Mouse (Mus musculus) heart, embryonic 14.5 days (tissue): Measurements from ENCODE around the gene Olfr93. TPM values are rescaled to one million over a fixed set of nuclear protein-coding genes. Genes with fewer than 3 reads are reported as not detected.

Experiments used
- ATAC-seq: fragments of 200-750 bp; cut with Nextera tagmentation; 2 replicates; pipeline ENCODE4 v1.8.0; 2017; ENCODE audit warnings: low read depth, moderate TSS enrichment; ENCODE audit not compliant: insufficient number of reproducible peaks, insufficient read depth, low FRiP score
- H3K27ac ChIP-seq, 2 experiments: fragments of 200-500 bp in 1 of 2; fragments of 300-500 bp in 1 of 2; sonication (generic) in 1 of 2; replicated peaks in 1 of 2; 2 replicates each; pipeline ENCODE4 v1.5.1; 2012 to 2014; ENCODE audit warnings: low read depth in 2 of 2, low read length in 2 of 2, control low read depth in 1 of 2, mild to moderate bottlenecking in 1 of 2, mixed read lengths in 1 of 2; ENCODE audit not compliant: control insufficient read depth in 1 of 2, insufficient read depth in 1 of 2
- H3K27me3 ChIP-seq: fragments of 300-500 bp; sonication (generic); 2 replicates; pipeline ENCODE4 v1.6.1; 2014; ENCODE audit warnings: mild to moderate bottlenecking, low read length, control low read depth; ENCODE audit not compliant: control insufficient read depth, insufficient read depth
- H3K36me3 ChIP-seq: fragments of 300-500 bp; sonication (generic); 2 replicates; pipeline ENCODE4 v1.6.1; 2014; ENCODE audit warnings: mild to moderate bottlenecking, control low read depth, low read length, mixed read lengths; ENCODE audit not compliant: control insufficient read depth, insufficient read depth
- H3K4me1 ChIP-seq, 2 experiments: fragments of 200-500 bp in 1 of 2; fragments of 300-500 bp in 1 of 2; sonication (generic) in 1 of 2; 2 replicates each; pipeline ENCODE4 v1.6.1; 2012 to 2014; ENCODE audit warnings: low read length in 2 of 2, control low read depth in 1 of 2, mixed read lengths in 1 of 2; ENCODE audit not compliant: control insufficient read depth in 2 of 2, insufficient read depth in 2 of 2
- H3K4me2 ChIP-seq: fragments of 300-500 bp; sonication (generic); 2 replicates; pipeline ENCODE4 v1.6.1; 2014; ENCODE audit warnings: mild to moderate bottlenecking, low read length
- H3K4me3 ChIP-seq, 2 experiments: fragments of 200-500 bp in 1 of 2; fragments of 300-500 bp in 1 of 2; sonication (generic) in 1 of 2; 2 replicates each; pipeline ENCODE4 v1.5.1; 2012 to 2014; ENCODE audit warnings: low read length in 2 of 2, mild to moderate bottlenecking in 2 of 2, control low read depth in 1 of 2, low read depth in 1 of 2, moderate library complexity in 1 of 2; ENCODE audit not compliant: control insufficient read depth in 1 of 2, insufficient read depth in 1 of 2
- H3K9ac ChIP-seq: fragments of 300-500 bp; sonication (generic); 2 replicates; pipeline ENCODE4 v1.6.1; 2014; ENCODE audit warnings: mild to moderate bottlenecking, low read length
- H3K9me3 ChIP-seq: fragments of 300-500 bp; sonication (generic); 2 replicates; pipeline ENCODE4 v1.6.1; 2016; ENCODE audit warnings: low read length, control low read depth; ENCODE audit not compliant: control insufficient read depth
- WGBS: fragments of 180-500 bp; shearing (Covaris S2); extraction: QIAGEN DNeasy Blood & Tissue Kit; methylation state at CpG from one replicate; pipeline ENCODE4 v1.1.7; 2014; 5-methylcytosine and 5-hydroxymethylcytosine counted together
- polyA plus RNA-seq: library from polyadenylated mRNA; unstranded; fragments of >200 nt; fragmentation: Nextera tagmentation; extraction: Ambion mirVana; gene quantifications from 2 replicates; pipeline ENCODE4 v1.2.1, GENCODE M21; 2014

Olfr93 gene
- not detected in 2 replicates for polyA plus RNA-seq

DNA sequence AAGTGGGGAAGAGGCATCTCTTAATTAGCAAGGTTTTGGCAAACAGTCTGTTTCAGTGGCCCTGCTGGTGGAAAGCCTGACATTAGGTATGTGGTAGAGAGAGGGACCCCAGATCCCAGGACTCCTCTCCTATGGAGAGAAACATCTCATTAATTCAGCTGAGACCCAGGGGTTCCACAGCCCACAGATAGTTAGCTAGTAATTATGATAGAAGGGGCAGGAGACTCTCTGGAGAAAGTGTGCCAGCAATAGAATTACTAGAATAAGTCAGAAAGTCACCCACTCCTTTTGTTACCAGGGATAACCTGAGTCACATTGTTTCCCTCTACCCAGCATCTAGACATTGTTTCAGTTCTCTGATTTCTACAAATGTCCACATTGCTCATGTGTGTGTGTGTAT, at the start of gene Olfr93:
Olfr93 (minus strand) TSS at position 101 of the 400 bp plus-strand sequence.
- no peak within 1 kb of the TSS for H3K4me3 ChIP-seq
- H3K9ac ChIP-seq: no peak within 1 kb of the TSS
- H3K27me3 ChIP-seq: no peaks in the 10 kb centered on the region
- H3K36me3 ChIP-seq: no peaks in the 10 kb centered on the region
- H3K4me1 ChIP-seq: no peaks in the 10 kb centered on the region
- H3K27ac ChIP-seq: no peak within 1 kb of the TSS
- no peak for ATAC-seq
- no peak within 1 kb of the TSS for H3K4me2 ChIP-seq
- H3K9me3 ChIP-seq: no peaks in the 10 kb centered on the region

DNA sequence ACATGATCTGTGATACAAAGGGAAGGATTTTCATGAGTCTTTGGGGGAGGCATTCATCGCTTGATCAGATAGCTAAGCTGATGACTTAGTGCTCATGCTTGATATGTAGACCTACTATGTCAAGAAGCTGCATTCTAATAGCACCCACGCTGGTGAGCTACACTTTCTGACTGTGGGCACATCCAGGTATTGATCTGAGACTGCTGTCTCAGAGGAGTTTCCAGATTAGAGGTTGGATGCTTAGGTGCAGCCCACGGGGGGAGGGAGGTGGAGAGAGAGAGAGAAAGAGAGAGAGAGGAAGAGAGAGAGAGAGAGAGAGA, 42.6 kb upstream of the Olfr93 start:
- H3K27ac ChIP-seq: no peak overlapping the region
- ATAC-seq: no peak

DNA sequence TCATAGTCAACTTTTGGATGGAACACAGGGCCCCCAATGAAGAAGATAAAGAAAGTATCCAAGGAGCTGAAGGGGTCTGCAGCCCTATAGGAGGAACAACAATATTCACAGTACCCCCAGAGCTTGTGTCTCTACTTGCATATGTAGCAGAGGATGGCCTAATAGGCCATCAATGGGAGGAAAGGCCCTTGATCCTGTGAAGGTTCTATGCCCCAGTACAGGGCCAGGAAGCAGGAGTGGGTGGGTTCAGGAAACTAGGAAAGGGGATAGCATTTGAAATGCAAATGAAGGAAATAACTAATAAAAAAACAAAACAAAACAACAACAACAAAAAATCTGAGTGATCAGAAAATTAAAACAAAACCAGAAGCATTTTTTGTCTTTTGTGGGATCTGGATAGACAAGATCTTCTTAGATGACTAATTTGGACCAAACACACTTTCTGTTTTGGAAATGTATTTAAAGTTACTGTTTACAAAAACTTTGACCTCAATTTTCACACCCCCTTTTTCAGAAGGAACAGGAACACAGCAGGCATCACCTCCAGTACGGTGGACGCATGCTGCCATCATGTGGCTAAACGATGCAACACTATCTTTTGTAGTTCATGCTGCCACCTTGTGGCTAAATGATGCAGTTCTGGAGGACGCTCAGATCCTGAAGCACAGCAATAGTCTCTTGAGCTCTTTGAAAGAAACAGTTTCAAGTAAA, 42.1 kb upstream of the Olfr93 start:
- no peaks in the 10 kb centered on the region for H3K36me3 ChIP-seq
- H3K4me3 ChIP-seq: no peak overlapping the region
- no peak overlapping the region for H3K9ac ChIP-seq
- no peaks in the 10 kb centered on the region for H3K9me3 ChIP-seq
- peaks cover 15% of the 10 kb centered on the region for H3K27me3 ChIP-seq
- H3K4me2 ChIP-seq: no peak overlapping the region
- no peaks in the 10 kb centered on the region for H3K4me1 ChIP-seq
- no peak for ATAC-seq
- H3K27ac ChIP-seq: no peak overlapping the region
- WGBS: 1% methylated on average over 4 of the region's 4 CpGs

More for the DNA sequence above, 42.6 kb upstream of the Olfr93 start:
- Histone ChIP-seq H3K9ac (no peak overlapping the region), H3K4me3 (no peak overlapping the region), H3K4me1 (no peaks in the 10 kb centered on the region), H3K4me2 (no peak overlapping the region), H3K9me3 (no peaks in the 10 kb centered on the region), H3K36me3 (no peaks in the 10 kb centered on the region), H3K27me3 (peaks cover 10% of the 10 kb centered on the region)
- 29% methylated on average over 3 of the region's 3 CpGs for WGBS

DNA sequence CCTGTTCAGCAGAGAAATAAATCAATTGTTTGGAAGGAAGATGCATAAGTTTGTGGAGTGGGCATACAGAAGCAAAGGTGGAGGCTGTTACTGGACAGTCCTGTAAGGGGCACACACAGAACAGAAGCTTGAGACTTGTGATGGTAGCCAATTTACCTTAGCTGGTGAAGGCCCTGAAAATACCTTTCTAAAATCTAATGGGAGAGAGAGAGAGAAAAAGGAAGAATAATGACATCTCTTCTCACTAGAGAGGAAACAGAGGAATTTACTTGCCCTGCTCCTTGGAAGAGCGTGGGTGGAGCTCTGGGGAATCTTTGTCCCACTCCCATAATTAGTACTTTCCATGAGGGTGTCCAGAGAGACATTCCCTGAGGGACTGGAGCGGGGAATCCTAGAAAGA, 39.6 kb upstream of the Olfr93 start, which contains the start of gene Olfr94:
Olfr94 (minus strand) TSS at position 101 of the 400 bp plus-strand sequence.
- H3K9me3 ChIP-seq: no peaks in the 10 kb centered on the region
- no peak within 1 kb of the TSS for H3K4me2 ChIP-seq
- 69% methylated on average over 2 of the region's 2 CpGs for WGBS
- ATAC-seq: no peak
- H3K4me1 ChIP-seq: peaks cover 0 to 11% of the 10 kb centered on the region in 2 experiments; a peak in 2 of 4 replicates
- H3K9ac ChIP-seq: no peak within 1 kb of the TSS
- no peak within 1 kb of the TSS for H3K4me3 ChIP-seq
- no peaks in the 10 kb centered on the region for H3K36me3 ChIP-seq
- H3K27ac ChIP-seq: no peak within 1 kb of the TSS
- peaks cover 40% of the 10 kb centered on the region for H3K27me3 ChIP-seq

DNA sequence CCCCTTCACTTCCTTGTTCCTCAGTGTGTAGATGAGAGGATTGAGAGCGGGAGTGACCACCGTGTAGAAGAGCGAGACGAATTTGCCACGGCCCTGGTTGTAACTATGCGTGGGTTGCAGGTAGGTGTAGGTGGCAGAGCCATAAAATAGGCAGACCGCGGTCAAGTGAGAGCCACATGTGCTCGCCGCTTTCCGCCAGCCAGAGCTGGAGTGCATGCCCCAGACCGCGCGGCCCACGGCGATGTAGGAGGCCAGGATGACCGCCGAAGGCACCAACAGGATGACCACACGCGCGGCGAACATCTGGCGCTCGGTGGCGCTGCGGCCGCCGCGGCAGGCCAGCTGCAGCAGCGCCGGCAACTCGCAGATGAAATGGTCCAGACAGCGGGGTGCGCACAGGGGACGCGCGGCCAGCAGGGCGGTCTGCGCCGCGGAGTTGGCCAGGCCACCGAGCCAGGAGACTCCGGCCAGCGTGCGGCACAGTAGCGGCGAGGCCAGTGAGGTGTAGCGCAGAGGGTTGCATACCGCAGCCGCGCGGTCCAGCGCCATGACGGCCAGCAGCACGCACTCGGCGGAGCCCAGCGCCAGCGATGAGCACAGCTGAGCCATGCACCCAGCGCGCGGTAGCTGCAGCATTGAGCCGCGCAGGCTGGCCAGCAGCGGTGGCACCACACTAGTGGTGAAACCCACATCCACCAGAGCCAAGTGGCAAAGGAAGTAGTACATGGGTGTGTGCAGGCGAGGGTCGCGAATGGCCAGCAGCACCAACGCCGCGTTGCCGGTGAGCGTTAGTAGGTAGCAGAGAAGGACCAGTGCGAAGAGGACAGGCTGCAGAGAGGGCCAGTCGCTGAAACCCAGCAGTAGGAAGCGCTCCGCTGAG, 35.8 kb upstream of the Olfr93 start:
- H3K27ac ChIP-seq: no peak overlapping the region
- H3K27me3 ChIP-seq: peaks cover 52% of the 10 kb centered on the region
- H3K4me1 ChIP-seq: peaks cover 0 to 11% of the 10 kb centered on the region in 2 experiments; a peak in 2 of 4 replicates
- H3K4me3 ChIP-seq: peak overlapping the region; percentile 39 to 46
- peak overlapping the region; percentile 88 for H3K4me2 ChIP-seq
- 1% methylated on average over 77 of the region's 77 CpGs for WGBS
- peak; percentile 21; the same call in 1 of the 2 replicates for ATAC-seq
- H3K9ac ChIP-seq: peak overlapping the region; percentile 13; the same call in 1 of the 2 replicates
- H3K36me3 ChIP-seq: no peaks in the 10 kb centered on the region
- H3K9me3 ChIP-seq: no peaks in the 10 kb centered on the region

DNA sequence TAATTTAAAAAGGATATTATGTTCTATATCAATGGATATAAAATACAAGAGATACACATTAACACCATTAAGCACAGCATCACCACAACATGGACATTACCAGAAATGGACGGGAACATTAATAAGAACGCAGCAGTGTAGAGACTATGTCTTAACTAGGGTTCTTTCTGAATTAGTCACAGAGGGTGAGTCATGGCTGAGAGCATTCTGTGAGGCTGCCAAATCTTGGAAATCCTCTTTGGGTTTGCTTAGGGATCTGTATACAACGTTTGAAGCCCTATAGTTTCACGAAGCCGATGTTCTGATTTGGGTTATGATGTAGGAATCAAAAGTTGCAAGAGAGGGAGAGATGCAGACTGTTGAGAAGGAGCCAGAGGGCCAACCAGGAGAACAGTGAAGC, 33.5 kb upstream of the Olfr93 start:
- no peak for ATAC-seq
- no peaks in the 10 kb centered on the region for H3K9me3 ChIP-seq
- no peak overlapping the region for H3K27ac ChIP-seq
- H3K4me3 ChIP-seq: no peak overlapping the region
- H3K9ac ChIP-seq: no peak overlapping the region
- H3K27me3 ChIP-seq: peaks cover 49% of the 10 kb centered on the region
- 80% methylated on average over 5 of the region's 5 CpGs for WGBS
- H3K36me3 ChIP-seq: no peaks in the 10 kb centered on the region
- H3K4me1 ChIP-seq: peaks cover 0 to 11% of the 10 kb centered on the region in 2 experiments; a peak in 2 of 4 replicates
- no peak overlapping the region for H3K4me2 ChIP-seq

DNA sequence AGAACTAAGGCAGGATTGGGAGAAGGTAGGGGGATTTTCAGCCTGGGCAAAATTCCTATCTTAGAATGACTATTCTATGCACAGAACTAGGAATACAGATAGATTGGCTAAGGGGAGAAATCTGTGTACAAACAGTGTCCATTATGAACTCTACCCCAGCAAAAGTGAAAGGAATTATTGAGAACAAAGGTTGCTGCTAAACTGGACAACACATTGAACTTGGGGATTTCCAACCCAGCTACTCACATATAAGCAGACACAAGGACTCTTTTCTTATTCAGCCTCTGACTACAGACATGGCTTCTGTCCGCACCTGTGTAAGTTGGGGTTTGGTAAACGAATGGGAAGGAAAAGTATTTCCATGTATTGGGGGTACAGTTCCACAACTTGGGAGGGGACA, 32.4 kb upstream of the Olfr93 start, which contains the start of gene Ubd:
Ubd (plus strand) TSS at position 237 of the 400 bp plus-strand sequence.
- H3K36me3 ChIP-seq: no peaks in the 10 kb centered on the region
- no peaks in the 10 kb centered on the region for H3K9me3 ChIP-seq
- H3K4me1 ChIP-seq: peaks cover 0 to 11% of the 10 kb centered on the region in 2 experiments; a peak in 2 of 4 replicates
- H3K4me2 ChIP-seq: no peak within 1 kb of the TSS
- no peak for ATAC-seq
- peaks cover 40% of the 10 kb centered on the region for H3K27me3 ChIP-seq
- whole genome bisulfite sequencing: 69% methylated on average over 2 of the region's 2 CpGs
- no peak within 1 kb of the TSS for H3K9ac ChIP-seq
- no peak within 1 kb of the TSS for H3K27ac ChIP-seq
- no peak within 1 kb of the TSS for H3K4me3 ChIP-seq
